Mouse (Mus musculus): ENCODE measurements around the gene Macrod2. TPM values are rescaled to one million over a fixed set of nuclear protein-coding genes. Genes with fewer than 3 reads are reported as not detected.

The Macrod2 gene
- total and polyA plus RNA-seq, 2 experiments, result 2.0 to 3.3 TPM

- TF ChIP-seq POLR2A (IDR thresholded peaks at IDR 0.05; ENCODE audit: extremely low read depth, insufficient read depth, low read length) (no peak), CTCF (IDR thresholded peaks at IDR 0.05; ENCODE audit: low read depth, low read length) (no peak)
These were observed 1502.8 kb downstream of the Macrod2 start for GRCm38 (mm10) chr2:141897951-141898350.

GRCm38 (mm10) chr2:141911831-141912447 lies 1516.8 kb downstream of the Macrod2 start:
- no peak for DNase-seq (ENCODE audit: extremely low read depth, low read depth, low spot score)
- Histone ChIP-seq H3K4me3 (ENCODE audit: insufficient read depth, low read depth, low read length) (no peak overlapping the region), H3K36me3 (ENCODE audit: control insufficient read depth, insufficient read depth, low read length) (no peaks in the 10 kb centered on the region), H3K4me1 (ENCODE audit: control insufficient read depth, insufficient read depth, low read length) (no peaks in the 10 kb centered on the region), H3K27me3 (ENCODE audit: control insufficient read depth, insufficient read depth, low read length) (no peaks in the 10 kb centered on the region), H3K9ac (ENCODE audit: low read depth, low read length) (no peak overlapping the region), H3K79me2 (ENCODE audit: control insufficient read depth, insufficient read depth, low read length) (no peaks in the 10 kb centered on the region), H3K27ac (replicated peaks; ENCODE audit: insufficient read depth, low read depth, low read length) (no peak overlapping the region)
- WGBS, result 81% methylated on average over 6 of the region's 6 CpGs
- no peak for TF ChIP-seq CTCF (IDR thresholded peaks at IDR 0.05; ENCODE audit: low read depth, low read length)
- TF ChIP-seq POLR2A (IDR thresholded peaks at IDR 0.05; ENCODE audit: extremely low read depth, insufficient read depth, low read length), result no peak

More at GRCm38 (mm10) chr2:141897951-141898350, 1502.8 kb downstream of the Macrod2 start:
- Histone ChIP-seq H3K27ac (replicated peaks; ENCODE audit: insufficient read depth, low read depth, low read length) (no peak overlapping the region), H3K4me1 (ENCODE audit: control insufficient read depth, insufficient read depth, low read length) (no peaks in the 10 kb centered on the region), H3K27me3 (ENCODE audit: control insufficient read depth, insufficient read depth, low read length) (no peaks in the 10 kb centered on the region), H3K36me3 (ENCODE audit: control insufficient read depth, insufficient read depth, low read length) (no peaks in the 10 kb centered on the region), H3K79me2 (ENCODE audit: control insufficient read depth, insufficient read depth, low read length) (no peaks in the 10 kb centered on the region), H3K9ac (ENCODE audit: low read depth, low read length) (no peak overlapping the region), H3K4me3 (ENCODE audit: insufficient read depth, low read depth, low read length) (no peak overlapping the region)
- no peak for DNase-seq (ENCODE audit: extremely low read depth, low read depth, low spot score)

- no peaks in the 10 kb centered on the region for H3K79me2 ChIP-seq (ENCODE audit: control insufficient read depth, insufficient read depth, low read length)
- no peak overlapping the region for H3K9ac ChIP-seq (ENCODE audit: low read depth, low read length)
- H3K36me3 ChIP-seq (ENCODE audit: control insufficient read depth, insufficient read depth, low read length), result no peaks in the 10 kb centered on the region
- no peaks in the 10 kb centered on the region for H3K27me3 ChIP-seq (ENCODE audit: control insufficient read depth, insufficient read depth, low read length)
- no peaks in the 10 kb centered on the region for H3K4me1 ChIP-seq (ENCODE audit: control insufficient read depth, insufficient read depth, low read length)
- H3K27ac ChIP-seq (replicated peaks; ENCODE audit: insufficient read depth, low read depth, low read length), result no peak overlapping the region
- DNase-seq (ENCODE audit: extremely low read depth, low read depth, low spot score), result no peak
- H3K4me3 ChIP-seq (ENCODE audit: insufficient read depth, low read depth, low read length), result no peak overlapping the region
- 55% methylated on average over 3 of the region's 3 CpGs for WGBS
- no peak for TF ChIP-seq POLR2A (IDR thresholded peaks at IDR 0.05; ENCODE audit: extremely low read depth, insufficient read depth, low read length)
- TF ChIP-seq CTCF (IDR thresholded peaks at IDR 0.05; ENCODE audit: low read depth, low read length), result no peak
These were observed 1518.4 kb downstream of the Macrod2 start for GRCm38 (mm10) chr2:141913486-141913885.

- H3K27ac ChIP-seq (replicated peaks; ENCODE audit: insufficient read depth, low read depth, low read length), result no peak overlapping the region
- H3K4me3 ChIP-seq (ENCODE audit: insufficient read depth, low read depth, low read length), result no peak overlapping the region
- H3K36me3 ChIP-seq (ENCODE audit: control insufficient read depth, insufficient read depth, low read length), result no peaks in the 10 kb centered on the region
- no peaks in the 10 kb centered on the region for H3K4me1 ChIP-seq (ENCODE audit: control insufficient read depth, insufficient read depth, low read length)
- TF ChIP-seq POLR2A (IDR thresholded peaks at IDR 0.05; ENCODE audit: extremely low read depth, insufficient read depth, low read length), result no peak
- no peak for DNase-seq (ENCODE audit: extremely low read depth, low read depth, low spot score)
- H3K79me2 ChIP-seq (ENCODE audit: control insufficient read depth, insufficient read depth, low read length), result no peaks in the 10 kb centered on the region
- no peak overlapping the region for H3K9ac ChIP-seq (ENCODE audit: low read depth, low read length)
- 72% methylated on average over 6 of the region's 6 CpGs for WGBS
- H3K27me3 ChIP-seq (ENCODE audit: control insufficient read depth, insufficient read depth, low read length), result no peaks in the 10 kb centered on the region
These were observed 1518.8 kb downstream of the Macrod2 start for GRCm38 (mm10) chr2:141913894-141914293.

GRCm38 (mm10) chr2:141920377-141920992 lies 1525.4 kb downstream of the Macrod2 start:
- WGBS, result 63% methylated on average over 2 of the region's 2 CpGs

GRCm38 (mm10) chr2:141935130-141935529 lies 1540.0 kb downstream of the Macrod2 start:
- Histone ChIP-seq H3K27me3 (ENCODE audit: control insufficient read depth, insufficient read depth, low read length) (no peaks in the 10 kb centered on the region), H3K4me1 (ENCODE audit: control insufficient read depth, insufficient read depth, low read length) (no peaks in the 10 kb centered on the region), H3K36me3 (ENCODE audit: control insufficient read depth, insufficient read depth, low read length) (no peaks in the 10 kb centered on the region), H3K79me2 (ENCODE audit: control insufficient read depth, insufficient read depth, low read length) (no peaks in the 10 kb centered on the region), H3K27ac (replicated peaks; ENCODE audit: insufficient read depth, low read depth, low read length) (no peak overlapping the region), H3K9ac (ENCODE audit: low read depth, low read length) (no peak overlapping the region), H3K4me3 (ENCODE audit: insufficient read depth, low read depth, low read length) (no peak overlapping the region)
- TF ChIP-seq CTCF (IDR thresholded peaks at IDR 0.05; ENCODE audit: low read depth, low read length) (no peak), POLR2A (IDR thresholded peaks at IDR 0.05; ENCODE audit: extremely low read depth, insufficient read depth, low read length) (no peak)
- 66% methylated on average over 2 of the region's 2 CpGs for WGBS
- DNase-seq (ENCODE audit: extremely low read depth, low read depth, low spot score), result no peak

More at GRCm38 (mm10) chr2:141920377-141920992, 1525.4 kb downstream of the Macrod2 start:
- DNase-seq (ENCODE audit: extremely low read depth, low read depth, low spot score), result no peak
- TF ChIP-seq CTCF (IDR thresholded peaks at IDR 0.05; ENCODE audit: low read depth, low read length) (no peak), POLR2A (IDR thresholded peaks at IDR 0.05; ENCODE audit: extremely low read depth, insufficient read depth, low read length) (no peak)
- H3K79me2 ChIP-seq (ENCODE audit: control insufficient read depth, insufficient read depth, low read length), result no peaks in the 10 kb centered on the region
- no peaks in the 10 kb centered on the region for H3K4me1 ChIP-seq (ENCODE audit: control insufficient read depth, insufficient read depth, low read length)
- H3K27ac ChIP-seq (replicated peaks; ENCODE audit: insufficient read depth, low read depth, low read length), result no peak overlapping the region
- H3K27me3 ChIP-seq (ENCODE audit: control insufficient read depth, insufficient read depth, low read length), result no peaks in the 10 kb centered on the region
- no peaks in the 10 kb centered on the region for H3K36me3 ChIP-seq (ENCODE audit: control insufficient read depth, insufficient read depth, low read length)
- no peak overlapping the region for H3K4me3 ChIP-seq (ENCODE audit: insufficient read depth, low read depth, low read length)
- no peak overlapping the region for H3K9ac ChIP-seq (ENCODE audit: low read depth, low read length)
